Mouse (Mus musculus) gastrocnemius, adult 8-10 months (tissue): ENCODE results near the gene Ptpre. TPM values are rescaled to one million over a fixed set of nuclear protein-coding genes. Genes with fewer than 3 reads are reported as not detected.

Experiments
- DNase-seq, 2 experiments: peaks; one replicate each; pipeline ENCODE4 v3.0.0; 2022; ENCODE audit warnings: low spot score in 2 of 2
- total RNA-seq, 4 experiments: library from RNA; stranded (reverse); gene quantifications; 2 replicates each; pipeline ENCODE4 v1.2.4; 2022

Ptpre gene
- total RNA-seq, 4 experiments from 2014 or later: 0.87 to 1.3 (median 1.0) TPM

- DNase-seq: no peak
These were observed 39.0 kb downstream of the Ptpre start for GRCm38 (mm10) chr7:135576329-135576728.

GRCm38 (mm10) chr7:135578715-135579325, 41.5 kb downstream of the Ptpre start:
- no peak for DNase-seq

- DNase-seq: no peak
These were observed 43.2 kb downstream of the Ptpre start for GRCm38 (mm10) chr7:135580306-135581091.

GRCm38 (mm10) chr7:135581128-135581527, 43.8 kb downstream of the Ptpre start:
- DNase-seq: no peak

- DNase-seq: no peak
These were observed 47.9 kb downstream of the Ptpre start for GRCm38 (mm10) chr7:135585125-135585687.

GRCm38 (mm10) chr7:135586402-135586801, 49.1 kb downstream of the Ptpre start:
- DNase-seq: no peak

- no peak for DNase-seq
These were observed 50.7 kb downstream of the Ptpre start for GRCm38 (mm10) chr7:135587821-135588575.

GRCm38 (mm10) chr7:135588620-135589309, 51.5 kb downstream of the Ptpre start:
- no peak for DNase-seq

- DNase-seq: no peak
These were observed 54.2 kb downstream of the Ptpre start for GRCm38 (mm10) chr7:135591461-135591860.

- no peak for DNase-seq
These were observed 56.0 kb downstream of the Ptpre start for GRCm38 (mm10) chr7:135593286-135593685.

- DNase-seq: no peak
These were observed 56.5 kb downstream of the Ptpre start for GRCm38 (mm10) chr7:135593825-135594224.

- DNase-seq: no peak
These were observed 57.4 kb downstream of the Ptpre start for GRCm38 (mm10) chr7:135594676-135595075.

GRCm38 (mm10) chr7:135595640-135596174, 58.4 kb downstream of the Ptpre start:
- DNase-seq: no peak

- DNase-seq: no peak
These were observed 59.7 kb downstream of the Ptpre start for GRCm38 (mm10) chr7:135597006-135597405.

- no peak for DNase-seq
These were observed 60.5 kb downstream of the Ptpre start for GRCm38 (mm10) chr7:135597604-135598289.

- DNase-seq: no peak
These were observed 61.1 kb downstream of the Ptpre start for GRCm38 (mm10) chr7:135598303-135598855.

GRCm38 (mm10) chr7:135600076-135600475, 62.8 kb downstream of the Ptpre start:
- DNase-seq: no peak

GRCm38 (mm10) chr7:135601607-135602006, 64.3 kb downstream of the Ptpre start:
- DNase-seq: no peak

GRCm38 (mm10) chr7:135602265-135602664, 65.0 kb downstream of the Ptpre start:
- no peak for DNase-seq
